In the genomic region with DNA sequence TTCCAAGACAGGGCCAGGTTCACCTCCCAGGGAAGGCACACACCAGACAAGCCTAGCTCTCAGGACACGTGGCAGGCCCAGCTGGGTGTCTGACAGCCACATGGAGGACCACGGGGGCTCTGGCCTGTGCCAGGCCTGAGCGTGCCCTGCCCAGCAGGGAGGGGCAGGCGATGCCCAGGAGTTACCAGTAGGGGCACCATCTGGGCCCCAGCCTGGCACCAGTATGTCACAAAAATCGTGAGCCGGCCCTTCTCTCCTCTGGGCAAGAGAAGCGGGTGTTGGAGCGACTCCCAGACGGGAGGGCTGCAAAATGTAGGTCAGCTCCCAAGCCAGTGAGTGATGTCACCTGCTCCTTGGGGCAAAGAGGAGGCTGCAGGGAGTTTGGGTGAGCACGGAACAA, we compare ENCODE assay signal across 9 mouse cellular contexts. TPM values are rescaled to one million over a fixed set of nuclear protein-coding genes. Genes with fewer than 3 reads are reported as not detected.
A peak's percentile ranks its signal among the peaks of the same experiment; 100 is the strongest.
DNase-seq lines count a peak whose midpoint lies in the region; ATAC-seq and TF ChIP-seq lines count a peak whose summit lies in the region.
"Had no signal": no experiment of that assay in that cellular context is flagged by ENCODE, and none has a peak within 500 bp of the region (broad histone marks: within the 10 kb centered on the region; RNA-seq: fewer than 3 reads in every experiment).

No protein-coding gene starts in this region.

- 0 out of 2 replicates have a peak, but pooled peaks have one; percentile 15 for ATAC-seq in forebrain, embryonic 14.5 days
- no peak for ATAC-seq in forebrain, embryonic 11.5 days (replicated peaks; ENCODE audit: low FRiP score)
- peak; percentile 52 for ATAC-seq in lung, postnatal 0 days

- no peak overlapping the region for H3K9ac ChIP-seq in forebrain, embryonic 14.5 days (ENCODE audit: low read length)
- no peak overlapping the region for H3K9ac ChIP-seq in forebrain, embryonic 11.5 days (ENCODE audit: low read length)
- no peak overlapping the region for H3K9ac ChIP-seq in lung, postnatal 0 days (replicated peaks; ENCODE audit: low read depth)
- H3K9ac ChIP-seq: neural tube, embryonic 12.5 days had no signal

- no peaks in the 10 kb centered on the region for H3K27me3 ChIP-seq in forebrain, embryonic 14.5 days (replicated peaks; ENCODE audit: control insufficient read depth, insufficient read depth, low read length)
- no peaks in the 10 kb centered on the region for H3K27me3 ChIP-seq in forebrain, embryonic 11.5 days (ENCODE audit: control insufficient read depth, insufficient read depth, low read length)
- no peaks in the 10 kb centered on the region for H3K27me3 ChIP-seq in lung, postnatal 0 days (replicated peaks; ENCODE audit: insufficient read depth, low read length)
- H3K27me3 ChIP-seq: neural tube, embryonic 12.5 days had no signal

- 54% methylated on average over 10 of the region's 10 CpGs for WGBS in forebrain, embryonic 14.5 days
- 77% methylated on average over 10 of the region's 10 CpGs for WGBS in forebrain, embryonic 11.5 days
- WGBS in lung, postnatal 0 days: 67% methylated on average over 10 of the region's 10 CpGs

- no peaks in the 10 kb centered on the region for H3K4me1 ChIP-seq in forebrain, embryonic 14.5 days (ENCODE audit: control insufficient read depth, insufficient read depth, low read length)
- H3K4me1 ChIP-seq in forebrain, embryonic 11.5 days (replicated peaks; ENCODE audit: control insufficient read depth, insufficient read depth, low read length): peaks cover 2% of the 10 kb centered on the region; the same call in 1 of the 2 replicates
- H3K4me1 ChIP-seq in lung, postnatal 0 days (ENCODE audit: insufficient read depth, low read depth, low read length): no peaks in the 10 kb centered on the region
- H3K4me1 ChIP-seq: neural tube, embryonic 12.5 days had no signal

- H3K9me3 ChIP-seq in forebrain, embryonic 14.5 days (replicated peaks; ENCODE audit: control insufficient read depth, low read length): no peaks in the 10 kb centered on the region
- H3K9me3 ChIP-seq in forebrain, embryonic 11.5 days (ENCODE audit: control insufficient read depth, low read length): no peaks in the 10 kb centered on the region
- no peaks in the 10 kb centered on the region for H3K9me3 ChIP-seq in lung, postnatal 0 days (ENCODE audit: low read length)
- H3K9me3 ChIP-seq: neural tube, embryonic 12.5 days had no signal

- DNase-seq in forebrain, embryonic 14.5 days (ENCODE audit: low spot score): peak; percentile 41
- no peak for DNase-seq in forebrain, embryonic 11.5 days (ENCODE audit: low spot score)
- peak; percentile 18 to 42 for DNase-seq in adrenal gland, postnatal 4 days (ENCODE audit: low spot score in 2 of 2)
- DNase-seq in frontal cortex, postnatal 14 days (ENCODE audit: low spot score in 2 of 2): peak; percentile 44 to 60
- peak; percentile 60 to 74 for DNase-seq in heart, postnatal 36 days
- DNase-seq in lung, postnatal 0 days (ENCODE audit: low spot score): no peak
- DNase-seq in B cell, adult 2 months: no peak
- DNase-seq in urinary bladder, postnatal 25 days (ENCODE audit: low spot score): no peak

- H3K36me3 ChIP-seq in forebrain, embryonic 14.5 days (ENCODE audit: control insufficient read depth, insufficient read depth, low read length): no peaks in the 10 kb centered on the region
- no peaks in the 10 kb centered on the region for H3K36me3 ChIP-seq in forebrain, embryonic 11.5 days (ENCODE audit: control insufficient read depth, insufficient read depth, low read length)
- H3K36me3 ChIP-seq in lung, postnatal 0 days (ENCODE audit: insufficient read depth, low read length): no peaks in the 10 kb centered on the region
- H3K36me3 ChIP-seq: neural tube, embryonic 12.5 days had no signal

- TF ChIP-seq CTCF in lung, postnatal 0 days (IDR thresholded peaks at IDR 0.05): peak; percentile 29; the same call in 1 of the 2 replicates

- intact Hi-C loops in heart, postnatal 36 days (cut with DNase I): loop anchor here (2.0 to 5.0 kb wide), 3 partner anchors 337 to 384 kb away; no protein-coding TSS in a partner anchor

- TF ChIP-seq EP300 in lung, postnatal 0 days (IDR thresholded peaks at IDR 0.05): no peak

- no peak overlapping the region for H3K27ac ChIP-seq in forebrain, embryonic 14.5 days (ENCODE audit: low read depth, low read length)
- H3K27ac ChIP-seq in forebrain, embryonic 11.5 days (ENCODE audit: low read depth, low read length): no peak overlapping the region
- no peak overlapping the region for H3K27ac ChIP-seq in lung, postnatal 0 days (ENCODE audit: low read length)
- H3K27ac ChIP-seq: neural tube, embryonic 12.5 days had no signal

- H3K4me3 ChIP-seq in forebrain, embryonic 14.5 days (ENCODE audit: low read depth, low read length): no peak overlapping the region
- H3K4me3 ChIP-seq in forebrain, embryonic 11.5 days (ENCODE audit: low read depth, low read length): no peak overlapping the region
- no peak overlapping the region for H3K4me3 ChIP-seq in lung, postnatal 0 days (ENCODE audit: low read depth, low read length)
- H3K4me3 ChIP-seq: neural tube, embryonic 12.5 days had no signal

- no peak overlapping the region for H3K4me2 ChIP-seq in forebrain, embryonic 14.5 days (ENCODE audit: low read length)
- no peak overlapping the region for H3K4me2 ChIP-seq in forebrain, embryonic 11.5 days (ENCODE audit: low read depth, low read length, severe bottlenecking)
- no peak overlapping the region for H3K4me2 ChIP-seq in lung, postnatal 0 days (replicated peaks; ENCODE audit: low read depth, low read length)
- H3K4me2 ChIP-seq: neural tube, embryonic 12.5 days had no signal

RNA-seq across cellular contexts. Expression of gene Ntng2, which starts 34.9 kb away (rescaled TPM):
- 6.6 and 8.8 TPM in 2 replicates for polyA plus RNA-seq in forebrain, embryonic 14.5 days (2014; fragmentation: Nextera tagmentation; extraction: Ambion mirVana)
- 1.6 and 2.4 TPM in 2 replicates for polyA plus RNA-seq in forebrain, embryonic 11.5 days (2014; fragmentation: Nextera tagmentation; extraction: Ambion mirVana)
- 10 to 100 TPM; 31.5 to 32.3 TPM for total RNA-seq in adrenal gland, postnatal 4 days (2021)
- total RNA-seq in heart, postnatal 36 days (2021): 1 to 10 TPM; 5.6 to 5.7 TPM
- polyA plus RNA-seq in lung, postnatal 0 days (2015; fragmentation: Nextera tagmentation; extraction: Ambion mirVana): 1.2 and 1.4 TPM in 2 replicates

Comparison
In these comparisons a context has a peak if more than half of its experiments do, and no peak if none do; other contexts are left out.
1. DNase-seq: peak in forebrain, embryonic 14.5 days (single experiment), adrenal gland, postnatal 4 days (2 of 2), frontal cortex, postnatal 14 days (2 of 2) and heart, postnatal 36 days (2 of 2); none in forebrain, embryonic 11.5 days (single experiment), lung, postnatal 0 days (single experiment), B cell, adult 2 months (0 of 2) and urinary bladder, postnatal 25 days (single experiment).